Mouse (Mus musculus): ENCODE data around the gene Cntrob. TPM values are rescaled to one million over a fixed set of nuclear protein-coding genes. Genes with fewer than 3 reads are reported as not detected.
A peak's percentile ranks its signal among the peaks of the same experiment; 100 is the strongest.

Cntrob gene
- polyA plus RNA-seq, 1 experiment from 2014 or later = 39.9 TPM

GRCm38 (mm10) chr11:69269575-69269974 lies 54.0 kb downstream of the Cntrob start:
- H3K27ac ChIP-seq (replicated peaks) = no peak overlapping the region
- H3K27me3 ChIP-seq (ENCODE audit: low read depth, poor library complexity, severe bottlenecking) = peaks cover 28% of the 10 kb centered on the region
- H3K4me1 ChIP-seq = peaks cover 24% of the 10 kb centered on the region
- DNase-seq (ENCODE audit: low spot score) = peak; percentile 71
- WGBS = 21% methylated on average over 13 of the region's 13 CpGs
- H3K4me3 ChIP-seq = no peak overlapping the region
- no peaks in the 10 kb centered on the region for H3K36me3 ChIP-seq
- no peaks in the 10 kb centered on the region for H3K9me3 ChIP-seq (replicated peaks)

- Histone ChIP-seq H3K4me3 (no peak overlapping the region), H3K27me3 (ENCODE audit: low read depth, poor library complexity, severe bottlenecking) (peaks cover 28% of the 10 kb centered on the region), H3K27ac (replicated peaks) (no peak overlapping the region), H3K9me3 (replicated peaks) (no peaks in the 10 kb centered on the region), H3K4me1 (peaks cover 24% of the 10 kb centered on the region), H3K36me3 (no peaks in the 10 kb centered on the region)
- DNase-seq (ENCODE audit: low spot score) = no peak
- 89% methylated on average over 13 of the region's 13 CpGs for WGBS
Measured at GRCm38 (mm10) chr11:69268100-69268499, 55.5 kb downstream of the Cntrob start.

- H3K27me3 ChIP-seq (ENCODE audit: low read depth, poor library complexity, severe bottlenecking) = peaks cover 28% of the 10 kb centered on the region
- WGBS = 34% methylated on average over 7 of the region's 7 CpGs
- DNase-seq (ENCODE audit: low spot score) = no peak
- H3K36me3 ChIP-seq = no peaks in the 10 kb centered on the region
- H3K9me3 ChIP-seq (replicated peaks) = no peaks in the 10 kb centered on the region
- no peak overlapping the region for H3K27ac ChIP-seq (replicated peaks)
- H3K4me3 ChIP-seq = no peak overlapping the region
- peaks cover 24% of the 10 kb centered on the region for H3K4me1 ChIP-seq
Measured at GRCm38 (mm10) chr11:69267341-69267740, 56.2 kb downstream of the Cntrob start.

GRCm38 (mm10) chr11:69266253-69266652 lies 57.3 kb downstream of the Cntrob start:
- no peak for DNase-seq (ENCODE audit: low spot score)
- Histone ChIP-seq H3K27ac (replicated peaks) (no peak overlapping the region), H3K4me1 (peaks cover 20% of the 10 kb centered on the region), H3K9me3 (replicated peaks) (no peaks in the 10 kb centered on the region), H3K27me3 (ENCODE audit: low read depth, poor library complexity, severe bottlenecking) (peaks cover 28% of the 10 kb centered on the region), H3K36me3 (no peaks in the 10 kb centered on the region), H3K4me3 (no peak overlapping the region; the same call in 1 of the 2 replicates)
- 25% methylated on average over 10 of the region's 10 CpGs for WGBS

- H3K4me3 ChIP-seq = no peak overlapping the region
- 77% methylated on average over 9 of the region's 9 CpGs for WGBS
- H3K9me3 ChIP-seq (replicated peaks) = no peaks in the 10 kb centered on the region
- no peak overlapping the region for H3K27ac ChIP-seq (replicated peaks)
- H3K27me3 ChIP-seq (ENCODE audit: low read depth, poor library complexity, severe bottlenecking) = peaks cover 23% of the 10 kb centered on the region
- H3K4me1 ChIP-seq = peaks cover 15% of the 10 kb centered on the region
- no peaks in the 10 kb centered on the region for H3K36me3 ChIP-seq
- DNase-seq (ENCODE audit: low spot score) = no peak
Measured at GRCm38 (mm10) chr11:69265410-69265809, 58.2 kb downstream of the Cntrob start.

GRCm38 (mm10) chr11:69264276-69264675 lies 59.3 kb downstream of the Cntrob start:
- Histone ChIP-seq H3K4me1 (peaks cover 13% of the 10 kb centered on the region), H3K27me3 (ENCODE audit: low read depth, poor library complexity, severe bottlenecking) (peaks cover 15% of the 10 kb centered on the region), H3K27ac (replicated peaks) (no peak overlapping the region), H3K4me3 (no peak overlapping the region), H3K9me3 (replicated peaks) (no peaks in the 10 kb centered on the region), H3K36me3 (no peaks in the 10 kb centered on the region)
- no peak for DNase-seq (ENCODE audit: low spot score)
- 69% methylated on average over 2 of the region's 2 CpGs for WGBS

- DNase-seq (ENCODE audit: low spot score) = no peak
- Histone ChIP-seq H3K27ac (replicated peaks) (no peak overlapping the region), H3K36me3 (no peaks in the 10 kb centered on the region), H3K27me3 (ENCODE audit: low read depth, poor library complexity, severe bottlenecking) (no peaks in the 10 kb centered on the region), H3K9me3 (replicated peaks) (no peaks in the 10 kb centered on the region), H3K4me3 (no peak overlapping the region), H3K4me1 (0 out of 2 replicates have a peak, but pooled peaks cover 4% of the 10 kb centered on the region)
- WGBS = 100% methylated on average over 1 of the region's 1 CpGs
Measured at GRCm38 (mm10) chr11:69260111-69260510, 63.5 kb downstream of the Cntrob start.

GRCm38 (mm10) chr11:69258287-69258686 lies 65.3 kb downstream of the Cntrob start:
- Histone ChIP-seq H3K36me3 (no peaks in the 10 kb centered on the region), H3K27ac (replicated peaks) (no peak overlapping the region), H3K4me3 (no peak overlapping the region), H3K9me3 (replicated peaks) (no peaks in the 10 kb centered on the region), H3K27me3 (ENCODE audit: low read depth, poor library complexity, severe bottlenecking) (no peaks in the 10 kb centered on the region), H3K4me1 (peaks cover 9% of the 10 kb centered on the region)
- WGBS = 55% methylated on average over 5 of the region's 5 CpGs
- peak; percentile 47 for DNase-seq (ENCODE audit: low spot score)

- Histone ChIP-seq H3K27ac (replicated peaks) (no peak overlapping the region), H3K9me3 (replicated peaks) (no peaks in the 10 kb centered on the region), H3K36me3 (no peaks in the 10 kb centered on the region), H3K4me3 (no peak overlapping the region), H3K27me3 (ENCODE audit: low read depth, poor library complexity, severe bottlenecking) (no peaks in the 10 kb centered on the region), H3K4me1 (peaks cover 13% of the 10 kb centered on the region)
- 52% methylated on average over 4 of the region's 4 CpGs for WGBS
- no peak for DNase-seq (ENCODE audit: low spot score)
Measured at GRCm38 (mm10) chr11:69257807-69258206, 65.8 kb downstream of the Cntrob start.

- Histone ChIP-seq H3K36me3 (no peaks in the 10 kb centered on the region), H3K27me3 (ENCODE audit: low read depth, poor library complexity, severe bottlenecking) (no peaks in the 10 kb centered on the region), H3K4me3 (no peak overlapping the region), H3K4me1 (peaks cover 13% of the 10 kb centered on the region), H3K27ac (replicated peaks) (no peak overlapping the region), H3K9me3 (replicated peaks) (no peaks in the 10 kb centered on the region)
- WGBS = 67% methylated on average over 2 of the region's 2 CpGs
- DNase-seq (ENCODE audit: low spot score) = no peak
Measured at GRCm38 (mm10) chr11:69257072-69257471, 66.5 kb downstream of the Cntrob start.

GRCm38 (mm10) chr11:69254808-69255207 lies 68.8 kb downstream of the Cntrob start:
- Histone ChIP-seq H3K4me3 (no peak overlapping the region), H3K4me1 (peaks cover 13% of the 10 kb centered on the region), H3K36me3 (no peaks in the 10 kb centered on the region), H3K27me3 (ENCODE audit: low read depth, poor library complexity, severe bottlenecking) (no peaks in the 10 kb centered on the region), H3K9me3 (replicated peaks) (no peaks in the 10 kb centered on the region), H3K27ac (replicated peaks) (no peak overlapping the region)
- 82% methylated on average over 5 of the region's 5 CpGs for WGBS
- no peak for DNase-seq (ENCODE audit: low spot score)

GRCm38 (mm10) chr11:69253131-69253530 lies 70.4 kb downstream of the Cntrob start:
- no peak overlapping the region; the same call in 1 of the 2 replicates for H3K4me3 ChIP-seq
- no peak for DNase-seq (ENCODE audit: low spot score)
- peaks cover 13% of the 10 kb centered on the region for H3K4me1 ChIP-seq
- 0 out of 2 replicates have a peak overlapping the region, but pooled peaks have one; percentile 46 for H3K27ac ChIP-seq (replicated peaks)
- no peaks in the 10 kb centered on the region for H3K9me3 ChIP-seq (replicated peaks)
- no peaks in the 10 kb centered on the region for H3K36me3 ChIP-seq
- no peaks in the 10 kb centered on the region for H3K27me3 ChIP-seq (ENCODE audit: low read depth, poor library complexity, severe bottlenecking)
- WGBS = 55% methylated on average over 9 of the region's 9 CpGs

- no peaks in the 10 kb centered on the region for H3K36me3 ChIP-seq
- H3K4me3 ChIP-seq = no peak overlapping the region
- 0 out of 2 replicates have a peak, but pooled peaks cover 5% of the 10 kb centered on the region for H3K27me3 ChIP-seq (ENCODE audit: low read depth, poor library complexity, severe bottlenecking)
- DNase-seq (ENCODE audit: low spot score) = no peak
- no peaks in the 10 kb centered on the region for H3K9me3 ChIP-seq (replicated peaks)
- no peak overlapping the region for H3K27ac ChIP-seq (replicated peaks)
- H3K4me1 ChIP-seq = peaks cover 10% of the 10 kb centered on the region
- WGBS = 84% methylated on average over 7 of the region's 7 CpGs
Measured at GRCm38 (mm10) chr11:69251953-69252352, 71.6 kb downstream of the Cntrob start.

Measured in midbrain, embryonic 10.5 days (tissue).